Comparison of ENCODE assay signal across 9 mouse cellular contexts in genomic region chr4:77519166-77519565, GRCm38 (mm10).
DNase-seq lines count a peak whose midpoint lies in the region; ATAC-seq and TF ChIP-seq lines count a peak whose summit lies in the region.
"Had no signal": no experiment of that assay in that cellular context is flagged by ENCODE, and none has a peak within 500 bp of the region (broad histone marks: within the 10 kb centered on the region; RNA-seq: fewer than 3 reads in every experiment).

No protein-coding gene starts in this region.

- no peaks in the 10 kb centered on the region for H3K9me3 ChIP-seq in lung, embryonic 16.5 days (ENCODE audit: control insufficient read depth, low read length)
- no peaks in the 10 kb centered on the region for H3K9me3 ChIP-seq in forebrain, embryonic 15.5 days

- no peak for TF ChIP-seq CTCF in lung, adult 2 months (IDR thresholded peaks at IDR 0.05; ENCODE audit: insufficient read depth, low read length)

- no peak for DNase-seq in lung, postnatal 25 days (ENCODE audit: low spot score)
- DNase-seq in c-Kit-positive CD71-negative TER-119-negative erythroid progenitor cells, embryonic 14.5 days (ENCODE audit: low read depth) = peak; percentile 0
- DNase-seq in layer of hippocampus, adult 9-11 months = peak; percentile 11
- DNase-seq in retina, embryonic 14.5 days (ENCODE audit: low spot score) = peak; percentile 71
- no peak for DNase-seq in urinary bladder, postnatal 25 days (ENCODE audit: low spot score)
- no peak for DNase-seq in lung, adult 2 months

- no peaks in the 10 kb centered on the region for H3K36me3 ChIP-seq in lung, embryonic 16.5 days (ENCODE audit: control insufficient read depth, insufficient read depth, low read length)
- H3K36me3 ChIP-seq in forebrain, embryonic 15.5 days = no peaks in the 10 kb centered on the region

- no peak overlapping the region for H3K9ac ChIP-seq in lung, embryonic 16.5 days (ENCODE audit: low read length)
- no peak overlapping the region for H3K9ac ChIP-seq in forebrain, embryonic 15.5 days (replicated peaks)

- no peak overlapping the region for H3K4me3 ChIP-seq in lung, embryonic 16.5 days (ENCODE audit: low read length)
- no peak overlapping the region for H3K4me3 ChIP-seq in forebrain, embryonic 15.5 days
- no peak overlapping the region for H3K4me3 ChIP-seq in lung, adult 2 months (replicated peaks; ENCODE audit: extremely low read depth, low read depth, low read length)

- no peaks in the 10 kb centered on the region for H3K4me1 ChIP-seq in lung, embryonic 16.5 days (replicated peaks; ENCODE audit: control insufficient read depth, insufficient read depth, low read length)
- H3K4me1 ChIP-seq in forebrain, embryonic 15.5 days = no peaks in the 10 kb centered on the region
- no peaks in the 10 kb centered on the region for H3K4me1 ChIP-seq in lung, adult 2 months (ENCODE audit: control insufficient read depth, insufficient read depth, low read length)

- H3K4me2 ChIP-seq in lung, embryonic 16.5 days (ENCODE audit: low read depth, low read length) = no peak overlapping the region
- H3K4me2 ChIP-seq in forebrain, embryonic 15.5 days (replicated peaks) = no peak overlapping the region

- TF ChIP-seq POLR2A in lung, adult 2 months (IDR thresholded peaks at IDR 0.05; ENCODE audit: borderline replicate concordance, extremely low read depth, low read depth, low read length) = no peak

- H3K27ac ChIP-seq in lung, embryonic 16.5 days (ENCODE audit: low read length) = no peak overlapping the region
- H3K27ac ChIP-seq in forebrain, embryonic 15.5 days (replicated peaks) = no peak overlapping the region
- H3K27ac ChIP-seq: macrophage had no signal

- 0 out of 2 replicates have a peak, but pooled peaks have one; percentile 41 for ATAC-seq in lung, embryonic 16.5 days (ENCODE audit: low read depth)
- ATAC-seq in forebrain, embryonic 15.5 days (replicated peaks) = peak; percentile 89

- H3K27me3 ChIP-seq in lung, embryonic 16.5 days (ENCODE audit: control insufficient read depth, insufficient read depth, low read depth, low read length) = no peaks in the 10 kb centered on the region
- no peaks in the 10 kb centered on the region for H3K27me3 ChIP-seq in forebrain, embryonic 15.5 days

- 31% methylated on average over 5 of the region's 5 CpGs for WGBS in lung, embryonic 16.5 days
- 43% methylated on average over 5 of the region's 5 CpGs for WGBS in forebrain, embryonic 15.5 days
- 23% methylated on average over 5 of the region's 5 CpGs for WGBS in lung, adult 2 months

Comparison
In these comparisons a context has a peak if more than half of its experiments do, and no peak if none do; other contexts are left out.
1. DNase-seq: peak in c-Kit-positive CD71-negative TER-119-negative erythroid progenitor cells, embryonic 14.5 days (single experiment), layer of hippocampus, adult 9-11 months (single experiment) and retina, embryonic 14.5 days (single experiment); none in lung, postnatal 25 days (single experiment), urinary bladder, postnatal 25 days (single experiment) and lung, adult 2 months (single experiment).